Mouse (Mus musculus) midbrain, embryonic 16.5 days (tissue): ENCODE results near the gene Rapgef1. TPM values are rescaled to one million over a fixed set of nuclear protein-coding genes. Genes with fewer than 3 reads are reported as not detected.

Experiments used
- ATAC-seq: fragments of 200-750 bp; cut with Nextera tagmentation; 2 replicates; pipeline ENCODE4 v1.8.0; 2017; ENCODE audit warnings: moderate TSS enrichment
- H3K27ac ChIP-seq: fragments of 300-500 bp; sonication (generic); 2 replicates; pipeline ENCODE4 v1.5.1; 2014; ENCODE audit warnings: mild to moderate bottlenecking, low read length, mixed read lengths
- H3K27me3 ChIP-seq: fragments of 300-500 bp; sonication (generic); 2 replicates; pipeline ENCODE4 v1.6.1; 2014; ENCODE audit warnings: low read depth, low read length, mixed read lengths; ENCODE audit not compliant: control insufficient read depth, insufficient read depth
- H3K36me3 ChIP-seq: fragments of 300-500 bp; sonication (generic); 2 replicates; pipeline ENCODE4 v1.6.1; 2014; ENCODE audit warnings: mild to moderate bottlenecking, low read length, moderate library complexity, mixed read lengths; ENCODE audit not compliant: control insufficient read depth, insufficient read depth
- H3K4me1 ChIP-seq: fragments of 300-500 bp; sonication (generic); 2 replicates; pipeline ENCODE4 v1.6.1; 2014; ENCODE audit warnings: mild to moderate bottlenecking, low read length, mixed read lengths; ENCODE audit not compliant: control insufficient read depth, insufficient read depth
- H3K4me2 ChIP-seq: fragments of 300-500 bp; sonication (generic); 2 replicates; pipeline ENCODE4 v1.6.1; 2014; ENCODE audit warnings: mild to moderate bottlenecking, low read length, mixed read lengths
- H3K4me3 ChIP-seq: fragments of 300-500 bp; sonication (generic); 2 replicates; pipeline ENCODE4 v1.5.1; 2014; ENCODE audit warnings: low read depth, mild to moderate bottlenecking, low read length, moderate library complexity, mixed read lengths
- H3K9ac ChIP-seq: fragments of 300-500 bp; sonication (generic); 2 replicates; pipeline ENCODE4 v1.6.1; 2014; ENCODE audit warnings: low read depth, low read length, mixed read lengths
- H3K9me3 ChIP-seq: fragments of 300-500 bp; sonication (generic); replicated peaks from 2 replicates; pipeline ENCODE4 v1.6.1; 2014; ENCODE audit warnings: mild to moderate bottlenecking, low read length, mixed read lengths; ENCODE audit not compliant: control insufficient read depth, poor library complexity, severe bottlenecking
- WGBS: fragments of 180-500 bp; shearing (Covaris S2); extraction: QIAGEN DNeasy Blood & Tissue Kit; methylation state at CpG from one replicate; pipeline ENCODE4 v1.1.7; 2014; 5-methylcytosine and 5-hydroxymethylcytosine counted together
- polyA plus RNA-seq: library from polyadenylated mRNA; unstranded; fragments of >200 nt; fragmentation: Nextera tagmentation; extraction: Ambion mirVana; gene quantifications from 2 replicates; pipeline ENCODE4 v1.2.1, GENCODE M21; 2015

The Rapgef1 gene
- polyA plus RNA-seq, 1 experiment from 2014 or later = 18.1 TPM

DNA sequence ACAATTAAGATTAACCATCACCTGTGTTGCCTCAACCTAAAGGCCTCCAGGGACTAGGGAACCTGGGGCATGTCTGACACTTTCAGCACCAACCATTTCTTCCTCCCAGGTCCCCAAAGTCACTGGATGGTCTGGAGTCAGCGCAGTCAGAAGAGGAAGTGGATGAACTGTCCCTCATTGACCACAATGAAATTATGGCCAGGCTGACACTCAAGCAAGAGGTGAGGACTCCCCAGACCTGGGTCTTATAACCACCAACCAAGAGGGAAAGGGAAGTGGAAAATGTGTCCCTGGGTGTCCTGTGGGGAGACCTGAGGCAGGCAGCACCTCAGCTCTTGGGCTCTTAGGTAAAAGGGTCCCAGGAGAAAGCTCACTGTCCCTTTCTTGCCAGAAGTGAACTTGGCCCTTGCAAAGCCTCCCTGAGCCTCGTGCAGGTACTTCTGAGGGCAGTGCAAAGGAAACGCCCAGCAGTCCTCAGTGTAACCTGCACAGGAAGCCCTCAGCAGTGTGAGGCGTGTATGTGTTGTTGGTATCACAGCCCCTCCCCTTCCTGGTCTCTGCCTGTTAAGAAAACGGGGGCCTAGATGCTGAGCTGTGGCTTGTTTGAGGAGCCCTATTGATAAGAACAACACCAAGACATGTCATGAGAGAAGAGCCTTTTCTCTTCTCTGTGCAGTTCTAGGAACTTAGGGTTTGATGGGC lies 105.3 kb downstream of the Rapgef1 start:
- H3K4me2 ChIP-seq = no peak overlapping the region
- H3K9me3 ChIP-seq = no peaks in the 10 kb centered on the region
- H3K9ac ChIP-seq = no peak overlapping the region
- no peak overlapping the region for H3K4me3 ChIP-seq
- ATAC-seq = no peak
- no peaks in the 10 kb centered on the region for H3K27me3 ChIP-seq
- no peaks in the 10 kb centered on the region for H3K4me1 ChIP-seq
- H3K36me3 ChIP-seq = peaks cover 38% of the 10 kb centered on the region
- 92% methylated on average over 5 of the region's 5 CpGs for WGBS
- H3K27ac ChIP-seq = no peak overlapping the region

DNA sequence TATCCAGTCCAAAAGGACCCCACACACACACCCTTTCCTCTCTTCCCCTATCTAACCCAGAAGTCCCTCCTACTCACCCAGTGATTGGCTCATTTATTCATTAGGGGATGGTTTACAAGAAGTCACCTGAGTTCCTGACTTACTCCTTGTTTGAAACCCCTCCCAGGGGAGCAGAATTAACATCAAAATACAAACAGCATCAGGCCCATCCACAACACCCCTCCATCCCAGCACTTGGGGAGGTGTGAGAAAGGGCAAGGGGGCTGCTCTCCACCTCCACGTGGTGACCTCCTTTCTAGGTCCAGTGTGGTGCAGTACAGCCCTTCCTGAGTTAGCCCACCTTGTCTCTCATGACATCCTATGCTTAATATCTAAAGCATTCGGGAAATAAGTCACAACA lies 110.0 kb downstream of the Rapgef1 start:
- no peak for ATAC-seq
- H3K4me1 ChIP-seq = no peaks in the 10 kb centered on the region
- no peaks in the 10 kb centered on the region for H3K9me3 ChIP-seq
- peaks cover 50% of the 10 kb centered on the region for H3K36me3 ChIP-seq
- no peaks in the 10 kb centered on the region for H3K27me3 ChIP-seq
- no peak overlapping the region for H3K27ac ChIP-seq
- no peak overlapping the region for H3K9ac ChIP-seq
- H3K4me3 ChIP-seq = no peak overlapping the region
- H3K4me2 ChIP-seq = no peak overlapping the region
- 62% methylated on average over 2 of the region's 2 CpGs for WGBS

DNA sequence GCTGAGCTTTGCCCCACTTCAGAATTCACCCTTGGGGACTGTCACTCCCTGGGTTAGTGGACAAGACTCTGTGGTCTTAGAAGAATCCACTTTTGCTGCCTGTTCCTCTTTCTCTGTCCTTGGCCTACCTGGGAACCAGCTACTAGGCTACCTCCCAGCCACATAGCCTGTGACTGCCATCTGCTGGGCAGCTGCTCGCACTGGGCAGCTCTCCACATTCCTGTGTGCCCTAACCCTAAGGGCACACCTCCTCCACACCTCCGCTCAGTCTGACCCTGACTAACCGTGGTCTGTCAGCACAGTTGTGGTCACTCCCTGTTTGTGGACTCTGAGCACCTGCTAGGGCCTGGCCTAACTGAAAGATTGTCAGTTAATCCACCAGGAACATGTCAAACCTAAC lies 112.0 kb downstream of the Rapgef1 start:
- H3K27ac ChIP-seq = no peak overlapping the region
- 74% methylated on average over 3 of the region's 3 CpGs for WGBS
- no peaks in the 10 kb centered on the region for H3K9me3 ChIP-seq
- H3K9ac ChIP-seq = no peak overlapping the region
- no peak overlapping the region for H3K4me2 ChIP-seq
- no peaks in the 10 kb centered on the region for H3K4me1 ChIP-seq
- no peaks in the 10 kb centered on the region for H3K27me3 ChIP-seq
- ATAC-seq = no peak
- H3K36me3 ChIP-seq = peaks cover 52% of the 10 kb centered on the region
- H3K4me3 ChIP-seq = no peak overlapping the region

DNA sequence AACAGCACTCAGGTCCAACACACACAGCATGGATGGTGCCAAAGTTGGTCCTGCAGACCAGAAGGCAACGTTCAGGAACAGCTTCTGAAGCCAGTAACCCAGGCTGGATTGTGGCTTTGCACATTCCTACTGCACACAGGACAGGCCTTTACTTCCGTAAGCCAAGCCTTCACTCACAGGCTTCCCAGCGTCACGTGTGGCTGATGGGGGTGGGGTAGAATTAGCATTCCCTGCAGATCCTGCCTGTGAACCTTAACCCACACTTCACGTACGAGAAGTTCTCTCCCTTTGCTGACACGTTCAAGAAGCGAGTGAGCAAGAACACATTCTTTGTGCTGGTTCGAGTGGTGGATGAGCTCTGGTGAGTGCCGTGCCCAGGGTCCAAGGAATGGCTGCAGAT lies 113.0 kb downstream of the Rapgef1 start:
- ATAC-seq = no peak
- Histone ChIP-seq H3K4me2 (no peak overlapping the region), H3K4me3 (no peak overlapping the region), H3K27me3 (no peaks in the 10 kb centered on the region), H3K4me1 (no peaks in the 10 kb centered on the region), H3K9me3 (no peaks in the 10 kb centered on the region), H3K9ac (no peak overlapping the region), H3K27ac (no peak overlapping the region), H3K36me3 (peaks cover 57% of the 10 kb centered on the region)
- 89% methylated on average over 10 of the region's 10 CpGs for WGBS

DNA sequence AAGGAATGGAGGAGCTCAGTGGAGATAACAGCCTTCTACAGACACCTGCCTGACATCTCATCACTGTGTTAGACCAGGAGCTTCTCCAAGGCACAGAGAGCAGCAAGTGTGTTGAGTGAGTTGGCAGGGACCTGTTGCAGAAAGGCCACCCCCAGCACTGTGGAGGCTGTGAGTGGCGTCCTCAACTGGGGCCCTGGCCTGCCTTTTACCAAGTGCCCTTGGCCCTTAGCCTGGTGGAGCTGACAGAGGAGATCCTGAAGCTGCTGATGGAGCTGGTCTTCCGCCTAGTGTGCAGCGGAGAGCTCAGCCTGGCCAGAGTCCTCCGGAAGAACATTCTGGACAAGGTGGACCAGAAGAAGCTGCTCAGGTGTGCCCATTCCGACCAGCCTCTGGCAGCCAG lies 113.8 kb downstream of the Rapgef1 start:
- Histone ChIP-seq H3K4me2 (no peak overlapping the region), H3K4me3 (no peak overlapping the region), H3K27ac (no peak overlapping the region), H3K9ac (no peak overlapping the region), H3K27me3 (no peaks in the 10 kb centered on the region), H3K36me3 (peaks cover 57% of the 10 kb centered on the region), H3K4me1 (no peaks in the 10 kb centered on the region), H3K9me3 (no peaks in the 10 kb centered on the region)
- ATAC-seq = no peak
- WGBS = 96% methylated on average over 5 of the region's 5 CpGs

DNA sequence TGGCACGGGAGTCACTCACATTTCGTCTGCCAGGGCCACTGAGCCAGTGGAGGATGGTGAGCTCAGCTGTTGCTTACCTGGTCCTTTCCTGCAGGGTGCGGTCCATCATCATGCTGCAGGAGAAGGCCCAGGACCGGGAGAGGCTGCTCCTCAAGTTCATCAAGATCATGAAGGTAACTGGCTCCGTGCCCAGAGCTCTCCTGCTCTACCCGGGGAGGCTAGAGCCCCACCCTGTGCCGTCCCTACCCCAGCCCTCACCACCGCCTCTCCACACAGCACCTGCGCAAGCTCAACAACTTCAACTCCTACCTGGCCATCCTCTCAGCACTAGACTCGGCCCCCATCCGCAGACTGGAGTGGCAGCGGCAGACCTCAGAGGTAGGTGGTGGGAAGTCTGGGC lies 116.2 kb downstream of the Rapgef1 start:
- Histone ChIP-seq H3K9me3 (no peaks in the 10 kb centered on the region), H3K27me3 (no peaks in the 10 kb centered on the region), H3K36me3 (peaks cover 57% of the 10 kb centered on the region), H3K4me3 (no peak overlapping the region), H3K9ac (no peak overlapping the region), H3K27ac (no peak overlapping the region), H3K4me1 (no peaks in the 10 kb centered on the region), H3K4me2 (no peak overlapping the region)
- no peak for ATAC-seq
- WGBS = 93% methylated on average over 12 of the region's 12 CpGs

DNA sequence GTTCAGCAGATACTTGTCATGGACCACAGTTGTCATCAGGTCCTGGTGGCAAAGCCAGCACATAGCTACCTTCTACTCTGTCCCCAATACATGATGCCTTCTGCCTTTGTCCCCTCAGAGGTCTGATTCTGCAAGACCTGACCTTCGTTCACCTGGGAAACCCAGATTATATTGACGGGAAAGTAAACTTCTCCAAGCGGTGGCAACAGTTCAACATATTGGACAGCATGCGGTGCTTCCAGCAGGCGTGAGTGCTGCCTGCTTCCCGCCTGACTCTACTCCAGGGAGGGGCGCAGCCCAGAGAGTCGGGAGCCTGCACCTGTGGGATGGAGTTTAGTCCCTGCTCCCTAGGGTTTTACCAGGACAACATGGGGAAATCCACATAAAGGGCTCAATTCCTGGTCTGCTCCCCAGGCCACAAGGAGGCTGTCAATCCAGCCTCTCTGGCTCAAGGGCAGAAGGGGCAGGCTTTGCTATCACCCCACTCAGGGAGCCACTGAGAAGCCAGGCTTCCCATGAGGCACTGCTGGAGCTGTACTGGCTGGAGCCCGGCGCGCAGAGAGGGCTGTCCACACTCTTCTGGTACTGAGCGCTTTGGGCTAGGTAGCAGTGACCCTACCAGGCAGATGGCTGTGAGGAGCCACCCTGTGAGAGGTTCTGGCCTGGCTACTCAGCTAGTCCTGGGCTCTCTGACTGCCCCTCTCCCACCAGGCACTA lies 117.8 kb downstream of the Rapgef1 start:
- H3K4me2 ChIP-seq = no peak overlapping the region
- H3K27me3 ChIP-seq = no peaks in the 10 kb centered on the region
- peaks cover 51% of the 10 kb centered on the region for H3K36me3 ChIP-seq
- H3K27ac ChIP-seq = no peak overlapping the region
- no peaks in the 10 kb centered on the region for H3K9me3 ChIP-seq
- WGBS = 92% methylated on average over 12 of the region's 12 CpGs
- H3K4me3 ChIP-seq = no peak overlapping the region
- no peak for ATAC-seq
- no peaks in the 10 kb centered on the region for H3K4me1 ChIP-seq
- H3K9ac ChIP-seq = no peak overlapping the region

DNA sequence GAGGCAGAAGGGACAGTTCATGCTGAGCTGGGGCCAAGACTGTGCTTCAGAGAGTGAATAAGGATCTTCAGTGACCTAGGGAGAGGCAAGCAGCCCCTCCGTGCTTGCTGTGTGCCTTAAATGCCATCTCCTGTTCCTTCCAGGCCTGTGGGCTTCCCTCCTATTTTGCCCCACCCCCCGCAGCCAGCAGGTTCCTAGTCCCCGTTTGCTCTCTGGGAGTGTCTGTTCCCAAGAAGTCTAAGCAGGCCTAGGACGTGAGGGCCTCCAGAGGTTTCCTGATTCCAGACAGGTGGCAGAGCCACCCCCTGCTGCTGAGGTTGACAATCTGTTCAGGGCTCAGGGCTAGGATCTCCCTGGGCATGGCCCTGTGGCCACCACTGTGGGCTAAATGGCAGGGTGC lies 119.3 kb downstream of the Rapgef1 start:
- peaks cover 45% of the 10 kb centered on the region for H3K36me3 ChIP-seq
- 65% methylated on average over 4 of the region's 4 CpGs for WGBS

DNA sequence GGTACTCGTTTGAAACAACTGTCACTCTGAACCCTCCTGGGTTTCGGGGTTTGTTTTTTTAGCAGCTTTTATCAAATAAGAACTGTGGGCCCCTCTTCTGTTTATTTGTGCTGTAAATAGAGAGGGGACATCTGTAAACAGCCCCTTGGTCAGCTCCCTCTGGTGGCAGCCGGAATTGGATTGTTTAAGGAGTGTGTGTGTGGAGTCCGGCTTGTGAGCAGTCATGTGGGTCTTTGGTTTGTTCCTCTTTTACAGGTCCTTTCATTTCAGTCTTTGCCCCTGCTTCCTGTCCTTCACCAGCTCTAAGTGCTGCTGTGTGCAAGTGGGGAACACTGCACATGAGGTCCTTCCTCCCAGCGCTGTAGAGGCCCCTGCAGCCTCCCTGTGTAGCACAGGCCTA lies 119.8 kb downstream of the Rapgef1 start:
- H3K36me3 ChIP-seq = peaks cover 39% of the 10 kb centered on the region
- H3K9me3 ChIP-seq = no peaks in the 10 kb centered on the region

More for the DNA sequence above, 119.3 kb downstream of the Rapgef1 start:
- Histone ChIP-seq H3K9me3 (no peaks in the 10 kb centered on the region), H3K4me3 (no peak overlapping the region), H3K27ac (no peak overlapping the region), H3K9ac (no peak overlapping the region), H3K4me2 (no peak overlapping the region), H3K4me1 (no peaks in the 10 kb centered on the region), H3K27me3 (no peaks in the 10 kb centered on the region)
- no peak for ATAC-seq

More for the DNA sequence above, 119.8 kb downstream of the Rapgef1 start:
- Histone ChIP-seq H3K27ac (no peak overlapping the region), H3K27me3 (no peaks in the 10 kb centered on the region), H3K4me2 (no peak overlapping the region), H3K4me3 (no peak overlapping the region), H3K4me1 (no peaks in the 10 kb centered on the region), H3K9ac (no peak overlapping the region)
- ATAC-seq = no peak
- WGBS = 85% methylated on average over 5 of the region's 5 CpGs
